Mouse (Mus musculus) heart, postnatal 10 days (tissue): ENCODE measurements around the gene Hpcal1. TPM values are rescaled to one million over a fixed set of nuclear protein-coding genes. Genes with fewer than 3 reads are reported as not detected.

Experiments used
- DNase-seq, 2 experiments: peaks; one replicate each; pipeline ENCODE4 v3.0.0; 2021
- intact Hi-C: fragments of 180-260 bp; cut with DNase I; formaldehyde crosslinking; loops from one replicate; pipeline ENCODE4 v1.15.1; 2025
- total RNA-seq, 2 experiments: library from RNA; stranded (reverse); gene quantifications; 2 replicates each; pipeline ENCODE4 v1.2.3; 2021

Gene Hpcal1
- total RNA-seq, 2 experiments from 2014 or later, result 22.7 to 31.7 TPM

DNA sequence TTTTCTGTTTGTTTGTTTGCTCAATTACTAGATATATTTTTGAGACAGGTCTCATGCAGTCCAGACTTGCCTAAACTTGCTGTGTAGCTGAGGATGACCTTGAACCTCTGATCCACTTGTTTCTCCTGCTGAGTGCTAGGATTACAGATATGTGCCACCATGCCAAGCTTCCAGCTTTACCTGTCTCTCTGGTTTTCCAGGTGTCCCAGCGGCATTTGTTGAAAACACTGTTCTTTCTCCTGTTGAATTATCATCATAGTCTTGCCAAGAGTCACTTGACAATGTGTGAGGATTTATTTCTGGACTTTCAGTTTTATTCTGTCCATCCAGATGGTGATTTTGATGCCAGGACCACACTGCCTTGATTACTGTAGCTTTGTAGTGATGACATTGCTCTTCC lies 6.3 kb upstream of the Hpcal1 start:
- DNase-seq, result no peak
- intact Hi-C loops, result loop anchor here (10.0 kb wide), 1 partner anchor 320 kb away; no protein-coding TSS in a partner anchor

DNA sequence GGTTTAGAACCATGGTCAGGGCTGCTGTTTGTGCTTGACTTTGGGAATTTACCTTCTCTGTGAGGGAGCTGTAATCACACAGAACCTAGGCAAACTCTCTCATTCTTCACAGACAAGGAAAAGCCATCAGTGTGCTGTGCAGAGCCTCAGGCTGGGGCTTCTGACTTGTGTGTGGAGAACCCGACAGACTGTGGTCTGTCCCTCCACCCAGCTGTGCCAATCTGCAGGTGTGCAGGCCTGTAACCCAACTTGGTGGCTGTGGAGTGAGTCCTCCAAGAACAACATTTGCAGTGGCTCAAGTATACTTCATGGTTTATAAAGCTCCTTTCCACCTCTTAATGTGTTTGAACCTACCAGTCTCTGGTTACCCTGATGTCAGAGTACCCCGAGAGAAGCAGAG lies 4.5 kb upstream of the Hpcal1 start:
- intact Hi-C loops, result loop anchor here (10.0 kb wide), 1 partner anchor 321 kb away; no protein-coding TSS in a partner anchor
- no peak for DNase-seq

DNA sequence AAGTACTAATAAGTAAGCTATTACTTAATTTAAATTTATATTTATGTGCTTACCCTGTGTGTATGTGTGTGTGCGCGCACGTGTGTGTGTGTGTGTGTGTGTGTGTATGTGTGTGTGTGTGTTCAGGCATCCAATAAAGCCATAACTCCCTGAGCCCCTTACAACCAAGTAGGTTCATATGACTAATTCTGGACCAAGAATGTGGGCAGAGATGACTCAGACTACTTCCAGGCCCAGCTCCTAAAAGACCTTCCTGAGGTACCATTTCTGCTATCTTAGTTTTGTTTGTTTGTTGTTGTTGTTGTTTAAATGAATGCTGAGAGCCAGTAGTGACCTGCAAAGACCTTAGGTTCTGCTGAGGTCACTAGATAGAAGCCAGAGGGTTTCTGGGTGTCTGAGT lies 1.7 kb upstream of the Hpcal1 start:
- intact Hi-C loops, result loop anchor here (10.0 kb wide), 1 partner anchor 324 kb away; no protein-coding TSS in a partner anchor
- DNase-seq, result no peak

DNA sequence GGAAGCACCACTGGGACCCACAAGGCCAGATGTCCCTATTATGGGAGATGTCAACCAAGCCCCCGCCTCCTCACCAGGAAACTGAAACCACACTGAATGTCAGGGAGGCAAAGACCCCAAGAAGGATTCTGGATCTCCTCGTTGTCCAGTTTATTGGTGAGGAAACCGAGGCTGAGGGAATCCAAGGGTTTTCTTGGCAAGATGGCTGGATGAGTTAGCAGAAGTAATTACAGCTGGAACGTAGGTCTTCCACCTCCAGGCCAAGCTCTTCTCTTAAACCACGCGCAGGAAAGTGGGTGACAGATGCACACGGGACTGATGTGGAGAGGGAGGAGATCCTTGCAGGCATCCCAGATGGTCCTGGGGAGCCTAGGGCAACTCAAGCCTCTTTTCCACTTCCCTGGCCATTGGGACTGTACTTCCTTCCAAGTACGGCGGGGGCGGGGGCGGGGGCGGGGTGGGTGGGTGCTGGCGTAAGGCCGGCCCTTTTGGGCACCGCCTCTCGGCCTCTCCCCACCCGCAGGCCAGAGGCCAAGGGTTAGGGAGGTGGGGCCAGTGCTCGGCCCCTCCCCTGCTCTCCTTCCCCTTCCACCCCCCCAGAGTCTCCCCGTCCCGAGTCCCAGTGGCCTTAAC lies 609 bp upstream of the Hpcal1 start:
- intact Hi-C loops, result loop anchor here (5.0 to 10.0 kb wide), 6 partner anchors 37 to 325 kb away; no protein-coding TSS in a partner anchor
- DNase-seq, result no peak

DNA sequence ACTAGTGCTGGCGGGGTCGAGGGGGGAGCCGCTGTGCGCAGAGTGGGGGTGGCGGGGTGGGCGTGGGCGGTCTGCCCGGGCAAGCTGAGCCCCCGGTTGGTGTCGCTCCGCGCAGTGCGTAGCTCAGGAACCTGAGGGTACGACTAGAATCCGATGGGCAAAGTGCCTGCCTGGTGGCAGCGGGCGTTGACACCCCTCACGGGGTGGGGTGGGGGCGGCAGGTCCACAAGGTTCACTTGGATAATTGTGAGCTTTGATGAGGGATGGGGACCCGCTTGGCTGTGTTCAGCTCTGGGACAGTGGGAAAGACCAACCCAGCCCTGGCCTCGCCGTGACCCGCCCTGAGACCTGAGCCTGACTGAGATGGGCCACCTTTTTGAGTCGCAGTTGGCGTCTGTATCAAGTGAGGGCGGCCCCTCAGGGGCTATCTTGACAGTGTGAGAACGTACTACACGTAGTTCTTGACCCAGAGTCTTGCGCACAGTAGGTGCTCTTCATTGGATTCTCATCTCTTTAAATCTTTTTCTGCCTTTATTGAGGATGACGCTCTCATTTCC lies 742 bp downstream of the Hpcal1 start:
- intact Hi-C loops, result loop anchor here (5.0 kb wide), 5 partner anchors 36 to 139 kb away; no protein-coding TSS in a partner anchor
- DNase-seq, result peak; percentile 41 to 44

DNA sequence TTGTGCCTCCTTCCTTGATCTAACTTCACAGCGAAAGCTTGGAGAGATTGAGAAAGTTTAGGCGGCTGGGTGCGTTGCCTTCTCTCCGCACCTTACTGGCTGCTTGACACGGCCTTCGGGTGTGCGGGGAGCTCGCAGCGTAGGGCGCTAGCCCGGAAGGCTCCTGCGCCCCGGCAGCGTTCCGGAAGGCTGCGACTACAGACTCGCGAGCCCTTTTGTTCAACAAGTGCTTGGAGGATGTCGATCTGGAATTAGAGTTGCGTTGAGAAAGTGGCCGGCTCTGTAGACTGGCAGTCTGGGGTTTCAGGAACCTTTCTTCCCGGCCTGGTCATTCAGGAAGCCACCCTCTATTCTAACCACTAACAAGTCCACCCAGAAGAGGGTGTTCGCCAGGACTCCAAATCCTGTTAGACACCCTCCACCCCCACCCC lies 1.2 kb downstream of the Hpcal1 start:
- peak; percentile 39 to 51 for DNase-seq
- intact Hi-C loops, result loop anchor here (5.0 kb wide), 5 partner anchors 35 to 140 kb away; no protein-coding TSS in a partner anchor

DNA sequence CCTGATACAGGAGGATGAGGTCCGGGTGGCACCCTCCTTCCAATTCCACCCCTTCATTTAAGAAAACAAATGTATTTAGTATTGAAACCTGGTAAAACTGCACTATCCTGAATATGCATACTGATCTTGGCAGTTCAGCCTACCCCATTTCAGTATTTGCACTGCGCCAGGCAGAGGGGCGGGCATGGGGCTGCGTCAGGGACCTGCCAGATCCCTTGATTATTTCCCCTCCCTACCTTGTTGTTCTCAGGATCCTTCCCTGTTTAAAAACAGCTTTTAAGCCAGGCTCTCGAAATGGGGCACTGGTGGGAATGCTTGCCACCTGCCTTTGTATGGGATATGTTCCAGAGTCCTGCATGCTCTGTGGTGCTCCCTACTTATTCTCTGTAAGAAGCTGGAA lies 1.7 kb downstream of the Hpcal1 start:
- no peak for DNase-seq
- intact Hi-C loops, result loop anchor here (5.0 kb wide), 5 partner anchors 35 to 140 kb away; no protein-coding TSS in a partner anchor

DNA sequence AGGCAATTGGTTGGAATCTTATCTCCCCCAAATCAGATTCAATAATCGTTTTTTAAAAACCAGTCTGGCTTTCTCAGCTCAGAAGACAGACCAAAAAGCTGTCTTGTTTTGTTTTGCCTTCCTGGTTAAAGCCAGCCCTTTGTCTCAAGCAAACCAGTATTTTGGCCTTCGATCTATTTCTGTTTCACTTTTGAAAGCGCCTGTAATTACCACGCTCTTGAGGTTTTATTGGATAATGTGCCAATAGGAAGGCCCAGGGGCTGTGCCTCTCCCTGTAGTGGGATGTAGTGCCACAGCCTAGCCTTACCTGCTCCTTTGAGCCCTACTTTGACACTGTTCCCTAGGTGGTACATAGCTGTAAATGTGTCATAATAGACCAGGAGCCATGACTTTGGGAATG lies 2.3 kb downstream of the Hpcal1 start:
- no peak for DNase-seq
- intact Hi-C loops, result loop anchor here (5.0 kb wide), 5 partner anchors 34 to 141 kb away; no protein-coding TSS in a partner anchor

DNA sequence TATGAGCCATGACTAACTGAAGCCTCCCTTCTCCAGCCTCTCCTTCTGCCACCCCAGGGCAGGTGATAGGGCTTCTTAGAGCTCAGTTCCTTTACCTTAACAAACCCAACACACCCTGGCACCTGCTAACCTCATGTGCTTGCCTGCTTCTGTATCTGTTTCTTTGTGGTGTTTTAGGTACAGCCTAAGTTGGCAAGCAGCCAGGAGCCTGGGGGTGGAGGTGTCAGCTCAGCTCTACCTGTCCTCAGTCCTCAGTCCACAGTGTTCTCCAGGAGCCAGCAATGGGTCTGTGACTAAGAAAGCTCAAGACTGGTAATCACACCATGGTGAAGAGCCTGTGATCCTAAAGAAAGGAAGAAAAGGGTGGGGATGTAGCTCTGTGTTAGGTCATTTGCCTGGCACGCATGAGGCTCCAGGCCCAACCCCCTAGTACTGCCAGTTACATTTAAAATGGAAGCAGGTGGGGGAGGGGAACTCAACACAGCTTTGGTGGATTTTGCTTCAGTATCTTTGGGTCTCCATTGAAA lies 4.0 kb downstream of the Hpcal1 start:
- DNase-seq, result no peak
- intact Hi-C loops, result loop anchor here (5.0 kb wide), 5 partner anchors 33 to 142 kb away; no protein-coding TSS in a partner anchor

DNA sequence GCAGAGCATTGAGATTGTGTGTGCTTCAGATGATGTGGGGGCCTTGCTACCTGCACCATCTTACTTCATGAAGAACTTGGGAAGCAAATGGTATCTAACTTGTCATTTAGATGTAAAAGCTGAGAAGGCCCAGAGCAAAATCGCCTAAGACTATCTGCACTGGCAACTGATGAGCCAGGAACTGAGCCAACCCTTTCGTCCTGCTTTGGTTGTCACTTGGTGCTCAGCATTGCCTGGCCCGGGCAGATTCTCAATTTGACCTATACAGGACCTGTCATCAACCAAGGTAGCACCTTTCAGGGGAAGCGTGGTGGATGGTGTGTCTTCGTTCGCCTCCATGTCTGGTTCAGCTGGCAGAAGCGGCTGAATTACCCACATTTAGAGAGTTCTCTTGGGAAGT lies 5.7 kb downstream of the Hpcal1 start:
- intact Hi-C loops, result no loop called here
- DNase-seq, result no peak

DNA sequence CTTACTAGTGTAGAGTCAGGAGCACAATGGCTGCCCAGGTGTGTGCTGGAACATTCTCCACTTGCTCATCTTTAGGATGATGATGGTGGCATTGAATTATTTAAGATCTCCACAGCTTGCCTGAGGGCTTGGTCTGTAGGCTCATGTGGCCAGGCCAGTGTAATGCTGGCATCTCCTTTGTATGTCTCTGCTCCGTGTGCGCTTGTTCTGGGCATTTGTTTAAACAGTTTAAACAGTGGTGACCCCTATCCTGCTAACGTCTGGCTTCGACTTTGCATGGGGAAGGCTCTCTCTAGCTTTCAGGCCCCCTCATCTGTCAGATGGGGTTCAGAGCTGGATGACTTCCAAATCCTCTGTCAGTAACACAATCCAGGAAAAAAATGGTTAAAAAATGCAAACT lies 8.3 kb downstream of the Hpcal1 start:
- DNase-seq, result no peak
- intact Hi-C loops, result no loop called here

DNA sequence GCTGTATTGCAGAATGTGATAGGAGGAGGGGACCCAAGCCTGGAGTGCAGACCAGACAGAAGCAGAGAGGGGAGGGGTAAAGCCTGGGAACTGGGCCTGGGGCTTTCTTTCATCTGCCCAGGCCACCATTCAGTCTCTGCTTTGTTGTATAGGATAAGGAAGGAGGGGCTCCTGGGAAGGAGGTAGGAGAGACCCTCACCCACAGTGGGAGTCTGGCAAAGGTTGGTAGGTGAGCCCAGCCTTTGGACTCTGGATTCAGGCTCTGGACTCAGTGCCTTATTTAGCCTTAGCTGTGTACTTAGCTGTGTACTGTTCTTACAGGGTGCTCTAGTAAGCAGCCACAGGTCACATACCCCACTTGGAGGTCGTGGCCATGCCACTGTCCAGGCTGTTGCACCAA lies 8.8 kb downstream of the Hpcal1 start:
- intact Hi-C loops, result no loop called here
- no peak for DNase-seq

DNA sequence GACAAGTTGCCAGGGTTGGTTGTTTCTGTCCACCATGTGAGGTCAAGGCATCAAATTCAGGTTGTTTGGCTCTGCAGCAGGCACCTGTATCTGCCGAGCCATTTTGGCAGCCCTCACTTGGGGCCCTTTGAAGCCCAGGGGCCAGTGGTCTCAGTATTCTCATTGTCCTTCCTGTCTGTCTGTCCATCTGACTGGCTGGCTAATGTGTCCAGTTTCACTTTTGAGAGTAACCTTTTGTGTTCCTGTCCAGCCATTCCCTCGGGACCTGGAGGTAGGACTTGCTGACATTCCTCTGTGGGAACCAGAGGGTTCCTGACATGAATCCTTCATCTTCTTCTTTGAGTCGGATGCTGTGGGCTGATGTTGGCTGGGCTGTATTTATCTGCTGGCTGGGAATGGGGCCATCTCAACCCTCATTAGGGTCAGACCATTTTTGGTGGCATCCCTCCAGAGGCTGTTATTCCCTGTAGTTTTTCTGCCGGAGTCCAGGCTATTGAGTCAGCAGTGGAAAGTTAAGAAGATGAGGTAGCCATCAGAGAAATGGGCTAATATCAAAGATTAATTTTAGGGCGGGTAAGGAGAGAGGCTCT lies 10.6 kb downstream of the Hpcal1 start:
- DNase-seq, result no peak
- intact Hi-C loops, result no loop called here

DNA sequence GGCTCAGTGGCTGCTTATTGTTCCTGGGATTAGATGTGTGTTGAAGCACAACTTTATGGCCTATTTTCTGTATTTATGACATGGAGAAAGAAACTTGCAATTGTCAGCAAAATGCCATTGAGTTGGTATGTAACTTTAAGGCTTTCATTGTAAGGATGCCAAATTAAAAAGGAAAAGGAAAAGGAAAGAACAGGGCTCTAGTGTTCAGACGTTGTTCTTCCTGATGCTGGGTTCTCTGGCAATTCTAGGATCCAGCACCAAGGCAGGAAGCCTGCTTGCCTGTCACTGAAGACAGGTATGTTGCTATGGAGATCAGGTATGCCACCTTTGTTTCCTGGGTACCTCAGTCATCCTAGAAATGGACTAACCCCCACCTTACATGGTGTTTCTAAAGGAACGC lies 11.1 kb downstream of the Hpcal1 start:
- no peak for DNase-seq
- intact Hi-C loops, result no loop called here

DNA sequence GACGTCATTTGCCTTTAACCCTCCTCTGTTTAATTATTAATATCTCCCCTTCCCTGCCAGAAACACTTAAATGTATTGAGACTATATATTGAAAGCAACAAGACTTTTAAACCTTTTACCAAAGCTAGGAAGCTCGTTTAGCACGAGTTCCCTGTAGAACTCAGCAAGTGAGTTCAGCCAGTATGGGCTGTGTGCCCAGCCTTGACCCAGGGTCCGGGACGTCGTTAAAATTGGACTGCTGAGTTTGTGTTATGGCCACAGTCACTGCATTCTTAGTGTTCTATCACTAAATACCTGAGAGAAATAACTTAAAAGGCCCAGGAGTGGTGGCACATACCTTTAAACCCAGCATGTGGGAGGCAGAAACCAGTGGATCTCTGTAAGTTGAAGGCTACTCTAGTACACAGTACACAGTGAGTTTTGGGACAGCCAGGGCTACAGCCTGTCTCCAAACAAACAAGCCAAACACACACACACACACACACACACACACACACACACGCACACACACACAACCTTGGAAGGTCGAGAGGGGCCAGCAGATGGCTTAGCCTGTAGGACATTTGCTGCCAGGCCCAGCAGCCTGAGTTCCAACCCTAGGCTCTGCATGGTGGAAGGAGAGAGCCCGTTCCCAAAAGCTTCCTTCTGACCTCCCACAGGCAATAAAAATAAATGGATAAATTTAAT lies 11.7 kb downstream of the Hpcal1 start:
- no peak for DNase-seq
- intact Hi-C loops, result no loop called here

DNA sequence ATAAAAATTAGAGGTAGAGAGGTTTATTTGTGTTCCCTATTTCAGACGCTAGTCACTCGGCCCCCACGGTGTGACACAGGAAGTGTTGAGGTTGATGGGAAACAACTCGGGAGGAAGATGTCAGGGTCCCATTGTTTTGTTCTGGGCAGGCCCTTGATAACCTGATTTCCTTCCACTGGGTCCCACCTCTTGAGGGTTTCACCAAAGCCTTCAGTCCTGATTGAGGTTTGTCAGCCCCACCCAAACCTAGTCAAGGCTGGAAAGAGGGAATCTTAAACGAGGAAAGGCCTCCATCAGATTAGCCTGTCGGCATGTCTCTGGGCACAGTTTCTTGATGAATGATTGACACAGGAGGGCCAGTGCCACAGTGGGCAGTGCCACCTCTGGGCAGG lies 12.3 kb downstream of the Hpcal1 start:
- intact Hi-C loops, result no loop called here
- no peak for DNase-seq

DNA sequence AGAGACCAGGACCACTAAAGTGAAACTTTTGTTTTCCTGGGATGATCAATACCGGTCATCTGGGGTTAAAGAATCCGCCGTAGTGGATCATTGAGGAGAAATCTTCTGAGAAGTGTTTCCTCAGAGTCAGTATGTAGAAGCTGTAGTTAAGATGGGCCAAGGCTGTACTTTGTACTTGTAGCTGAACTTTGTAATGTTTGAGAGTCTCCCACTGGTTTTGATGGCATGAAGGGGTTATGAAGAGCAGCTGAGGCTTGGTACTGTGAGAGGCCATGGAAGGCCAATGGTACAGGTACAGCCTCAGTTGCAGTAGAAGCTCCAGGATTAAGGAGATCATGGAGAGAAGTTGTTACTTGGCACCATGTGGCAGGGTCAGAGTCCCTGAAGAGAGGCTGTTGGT lies 13.2 kb downstream of the Hpcal1 start:
- DNase-seq, result no peak
- intact Hi-C loops, result no loop called here

DNA sequence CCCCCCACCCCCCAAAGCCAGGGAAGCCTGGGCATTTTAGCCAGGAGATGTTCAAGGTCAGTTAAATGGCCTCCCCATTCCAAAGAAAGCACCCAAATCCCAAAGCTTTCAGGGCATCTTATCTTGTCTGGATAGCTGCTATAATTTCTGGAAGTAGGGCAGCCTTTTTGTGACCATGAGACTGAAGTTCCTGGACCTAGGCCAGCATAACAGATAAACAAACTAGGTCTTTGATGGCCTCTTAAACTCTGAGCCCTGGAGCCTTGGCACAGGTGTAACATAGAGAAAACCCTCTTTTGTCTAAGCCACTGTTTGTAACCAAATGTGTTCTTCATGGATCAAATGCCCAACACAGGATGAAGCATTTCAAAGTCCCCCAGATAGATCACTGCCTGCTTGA lies 16.8 kb downstream of the Hpcal1 start:
- DNase-seq, result no peak
- intact Hi-C loops, result no loop called here

DNA sequence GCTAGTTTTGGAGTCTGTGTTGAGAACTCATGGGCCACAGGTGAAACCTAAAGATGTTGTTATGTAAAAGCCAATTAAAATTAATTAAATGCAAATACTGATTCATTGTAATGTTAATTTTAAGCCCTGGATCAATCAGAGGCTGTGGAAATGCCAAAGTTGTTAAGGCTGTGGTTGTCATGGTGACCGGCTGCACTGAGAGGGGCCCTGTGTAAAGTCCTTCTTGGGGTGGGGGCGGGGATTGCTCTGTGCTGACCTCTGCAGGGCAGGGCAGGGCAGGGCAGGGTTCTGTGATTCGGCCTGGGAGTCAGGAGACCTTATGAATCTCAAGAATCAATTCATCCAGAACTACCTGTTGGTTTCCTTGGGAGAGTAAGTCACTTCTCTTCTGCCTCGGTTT lies 18.8 kb downstream of the Hpcal1 start:
- intact Hi-C loops, result no loop called here
- no peak for DNase-seq

DNA sequence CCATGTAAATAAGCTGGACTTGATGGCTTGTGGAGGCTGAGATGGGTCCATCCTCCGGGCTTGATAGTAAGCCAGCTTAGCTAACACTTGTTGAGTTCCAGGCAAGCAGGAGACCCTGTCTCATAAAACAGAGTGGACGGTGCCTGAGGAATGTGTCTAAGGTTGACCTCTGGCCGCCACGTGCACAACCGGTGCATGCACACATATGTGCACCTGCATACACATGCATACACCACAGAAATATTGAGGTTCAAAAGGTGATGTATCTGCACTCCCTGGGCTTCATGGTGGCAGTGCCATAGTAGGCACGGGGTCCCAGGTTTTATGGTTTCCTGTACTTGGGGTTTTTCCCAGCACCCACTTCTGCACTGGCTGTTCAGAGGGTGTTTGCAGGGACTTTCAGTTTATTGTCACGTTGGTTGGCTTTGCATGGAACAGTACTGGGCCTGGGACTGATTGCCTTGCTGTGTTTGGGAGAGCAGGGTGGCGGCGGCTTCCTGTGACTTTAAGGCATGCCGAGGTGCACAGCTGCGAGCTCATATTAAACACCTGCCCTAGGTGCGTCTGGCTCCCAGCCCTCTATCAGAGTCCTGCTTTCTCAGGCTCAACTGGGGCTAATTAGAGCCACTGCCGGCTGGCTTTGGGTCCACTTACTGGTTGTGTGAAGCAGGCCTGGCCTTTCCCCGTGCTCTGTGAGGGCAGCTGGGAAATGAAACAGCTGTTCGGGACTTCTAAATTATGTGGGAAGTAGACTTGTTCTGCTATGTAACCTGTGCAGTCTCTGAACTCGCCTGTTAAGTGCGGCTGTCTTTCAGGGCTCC lies 19.5 kb downstream of the Hpcal1 start:
- DNase-seq, result no peak
- intact Hi-C loops, result no loop called here
